Mouse (Mus musculus) testis, adult 2 months (tissue): ENCODE data around the gene Herc2. TPM values are rescaled to one million over a fixed set of nuclear protein-coding genes. Genes with fewer than 3 reads are reported as not detected.

ENCODE experiments used
- H3K27ac ChIP-seq: fragments of 200-500 bp; 2 replicates; pipeline ENCODE4 v1.5.1; 2012; ENCODE audit warnings: low read depth, low read length; ENCODE audit not compliant: control insufficient read depth, insufficient read depth
- H3K27me3 ChIP-seq: fragments of 200-500 bp; 2 replicates; pipeline ENCODE4 v1.6.1; 2012; ENCODE audit warnings: mild to moderate bottlenecking, low read length, moderate library complexity; ENCODE audit not compliant: control insufficient read depth, insufficient read depth
- H3K36me3 ChIP-seq: fragments of 200-500 bp; 2 replicates; pipeline ENCODE4 v1.6.1; 2012; ENCODE audit warnings: mild to moderate bottlenecking, low read length; ENCODE audit not compliant: control insufficient read depth, insufficient read depth
- H3K4me1 ChIP-seq: fragments of 200-500 bp; 2 replicates; pipeline ENCODE4 v1.6.1; 2012; ENCODE audit warnings: low read length; ENCODE audit not compliant: control insufficient read depth, insufficient read depth
- H3K4me3 ChIP-seq: fragments of 200-500 bp; 2 replicates; pipeline ENCODE4 v1.5.1; 2012; ENCODE audit warnings: low read depth, mild to moderate bottlenecking, low read length, moderate library complexity, mixed read lengths; ENCODE audit not compliant: control insufficient read depth
- CTCF ChIP-seq: fragments of 200-500 bp; IDR thresholded peaks from 2 replicates; pipeline ENCODE4 v1.5.1; 2012; ENCODE audit warnings: low read depth, mild to moderate bottlenecking, inconsistent platforms, low read length, moderate library complexity; ENCODE audit not compliant: control insufficient read depth, insufficient read depth, insufficient replicate concordance
- POLR2A ChIP-seq: fragments of 200-500 bp; IDR thresholded peaks from 2 replicates; pipeline ENCODE4 v1.6.1; 2012; ENCODE audit warnings: low read depth, mild to moderate bottlenecking, inconsistent platforms, low read length, moderate library complexity; ENCODE audit not compliant: control insufficient read depth
- polyA plus RNA-seq: library from polyadenylated mRNA; depleted of rRNA; stranded (reverse); fragments of >200 nt; gene quantifications from 2 replicates; pipeline ENCODE4 v1.2.3, GENCODE M21; 2012

Gene Herc2
- polyA plus RNA-seq, 1 experiment, result 25.6 TPM

GRCm38 (mm10) chr7:56017761-56018160 is 32.2 kb upstream of the Herc2 start:
- Histone ChIP-seq H3K27me3 (no peaks in the 10 kb centered on the region), H3K4me3 (no peak overlapping the region), H3K36me3 (no peaks in the 10 kb centered on the region), H3K4me1 (peaks cover 6% of the 10 kb centered on the region), H3K27ac (no peak overlapping the region)
- TF ChIP-seq CTCF (no peak), POLR2A (no peak)

GRCm38 (mm10) chr7:56018446-56018971 is 31.5 kb upstream of the Herc2 start:
- H3K36me3 ChIP-seq, result no peaks in the 10 kb centered on the region
- H3K4me3 ChIP-seq, result no peak overlapping the region
- H3K4me1 ChIP-seq, result peaks cover 6% of the 10 kb centered on the region
- TF ChIP-seq CTCF, result no peak
- no peak for TF ChIP-seq POLR2A
- H3K27ac ChIP-seq, result no peak overlapping the region
- H3K27me3 ChIP-seq, result no peaks in the 10 kb centered on the region

GRCm38 (mm10) chr7:56018972-56019929 is 30.7 kb upstream of the Herc2 start:
- Histone ChIP-seq H3K4me3 (peak overlapping the region; percentile 84), H3K36me3 (no peaks in the 10 kb centered on the region), H3K4me1 (peaks cover 6% of the 10 kb centered on the region), H3K27me3 (no peaks in the 10 kb centered on the region), H3K27ac (no peak overlapping the region)
- TF ChIP-seq CTCF (no peak), POLR2A (0 out of 2 replicates have a peak, but pooled peaks have one; percentile 42)

- H3K27me3 ChIP-seq, result no peaks in the 10 kb centered on the region
- H3K4me1 ChIP-seq, result peaks cover 6% of the 10 kb centered on the region
- TF ChIP-seq CTCF, result no peak
- no peak for TF ChIP-seq POLR2A
- H3K4me3 ChIP-seq, result peak within 1 kb of the TSS; percentile 84
- no peak within 1 kb of the TSS for H3K27ac ChIP-seq
- H3K36me3 ChIP-seq, result no peaks in the 10 kb centered on the region
These were observed 30.1 kb upstream of the Herc2 start, which contains the start of gene Nipa1 for GRCm38 (mm10) chr7:56019930-56020253. Nipa1 (minus strand) TSS chr7:56019954.

- Histone ChIP-seq H3K27me3 (no peaks in the 10 kb centered on the region), H3K36me3 (no peaks in the 10 kb centered on the region), H3K27ac (no peak overlapping the region), H3K4me3 (no peak overlapping the region), H3K4me1 (peaks cover 6% of the 10 kb centered on the region)
- no peak for TF ChIP-seq POLR2A
- no peak for TF ChIP-seq CTCF
These were observed 26.4 kb upstream of the Herc2 start for GRCm38 (mm10) chr7:56023586-56023985.

GRCm38 (mm10) chr7:56042353-56042752 is 7.6 kb upstream of the Herc2 start:
- no peak overlapping the region for H3K27ac ChIP-seq
- TF ChIP-seq POLR2A (no peak), CTCF (no peak; the same call in 1 of the 2 replicates)
- no peaks in the 10 kb centered on the region for H3K4me1 ChIP-seq
- no peak overlapping the region for H3K4me3 ChIP-seq
- no peaks in the 10 kb centered on the region for H3K36me3 ChIP-seq
- H3K27me3 ChIP-seq, result no peaks in the 10 kb centered on the region

GRCm38 (mm10) chr7:56043577-56044266 is 6.3 kb upstream of the Herc2 start:
- Histone ChIP-seq H3K4me3 (no peak overlapping the region), H3K27me3 (no peaks in the 10 kb centered on the region), H3K4me1 (no peaks in the 10 kb centered on the region), H3K36me3 (no peaks in the 10 kb centered on the region), H3K27ac (no peak overlapping the region)
- no peak for TF ChIP-seq CTCF
- no peak for TF ChIP-seq POLR2A
